Mouse (Mus musculus) liver, embryonic 16.5 days (tissue): ENCODE results near the gene Wfikkn1. TPM values are rescaled to one million over a fixed set of nuclear protein-coding genes. Genes with fewer than 3 reads are reported as not detected.

Experiments used
- ATAC-seq: fragments of 200-750 bp; cut with Nextera tagmentation; 2 replicates; pipeline ENCODE4 v1.8.0; 2017; ENCODE audit warnings: low read depth, mild to moderate bottlenecking, moderate number of reproducible peaks, moderate library complexity
- H3K27ac ChIP-seq: fragments of 300-500 bp; sonication (generic); 2 replicates; pipeline ENCODE4 v1.5.1; 2014; ENCODE audit warnings: mild to moderate bottlenecking, low read length
- H3K27me3 ChIP-seq: fragments of 300-500 bp; sonication (generic); 2 replicates; pipeline ENCODE4 v1.6.1; 2014; ENCODE audit warnings: low read depth, low read length, mixed read lengths; ENCODE audit not compliant: control insufficient read depth, insufficient read depth
- H3K36me3 ChIP-seq: fragments of 300-500 bp; sonication (generic); 2 replicates; pipeline ENCODE4 v1.6.1; 2014; ENCODE audit warnings: mild to moderate bottlenecking; ENCODE audit not compliant: control insufficient read depth, insufficient read depth
- H3K4me1 ChIP-seq: fragments of 300-500 bp; sonication (generic); 2 replicates; pipeline ENCODE4 v1.6.1; 2014; ENCODE audit warnings: low read depth, low read length, mixed read lengths; ENCODE audit not compliant: control insufficient read depth
- H3K4me2 ChIP-seq: fragments of 300-500 bp; sonication (generic); 2 replicates; pipeline ENCODE4 v1.6.1; 2014; ENCODE audit warnings: low read depth, low read length, mixed read lengths
- H3K4me3 ChIP-seq: fragments of 300-500 bp; sonication (generic); 2 replicates; pipeline ENCODE4 v1.5.1; 2014; ENCODE audit warnings: low read depth, mild to moderate bottlenecking, low read length
- H3K9ac ChIP-seq: fragments of 300-500 bp; sonication (generic); 2 replicates; pipeline ENCODE4 v1.6.1; 2014; ENCODE audit warnings: low read depth, low read length
- H3K9me3 ChIP-seq: fragments of 300-500 bp; sonication (generic); replicated peaks from 2 replicates; pipeline ENCODE4 v1.6.1; 2016; ENCODE audit warnings: low read length; ENCODE audit not compliant: control insufficient read depth
- WGBS: fragments of 180-500 bp; shearing (Covaris S2); extraction: QIAGEN DNeasy Blood & Tissue Kit; methylation state at CpG from one replicate; pipeline ENCODE4 v1.1.7; 2014; ENCODE audit not compliant: insufficient replicate concordance; 5-methylcytosine and 5-hydroxymethylcytosine counted together
- polyA plus RNA-seq: library from polyadenylated mRNA; unstranded; fragments of >200 nt; fragmentation: Nextera tagmentation; extraction: Ambion mirVana; gene quantifications from 2 replicates; pipeline ENCODE4 v1.2.1, GENCODE M21; 2015

The Wfikkn1 gene
- polyA plus RNA-seq, 1 experiment from 2014 or later = 0.30 TPM

DNA sequence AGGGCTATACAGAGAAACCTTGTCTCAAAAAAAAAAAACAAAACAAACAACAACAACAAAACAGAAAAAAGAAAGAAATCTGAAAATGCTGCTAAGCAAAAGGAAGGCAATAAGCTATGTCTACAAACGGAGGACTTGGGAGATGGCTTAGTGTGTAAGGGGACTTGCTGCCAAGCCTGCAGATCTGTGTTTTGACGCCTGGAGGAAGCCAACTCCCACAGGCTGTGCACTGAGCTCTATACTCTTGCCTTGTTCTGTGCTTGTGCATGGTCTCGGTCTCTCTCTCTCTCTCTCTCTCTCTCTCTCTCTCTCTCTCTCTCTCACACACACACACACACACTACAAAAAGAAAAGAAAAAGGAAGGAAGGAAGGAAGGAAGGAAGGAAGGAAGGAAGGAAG lies 8.2 kb upstream of the Wfikkn1 start:
- no peaks in the 10 kb centered on the region for H3K9me3 ChIP-seq
- H3K4me3 ChIP-seq = no peak overlapping the region
- ATAC-seq = no peak
- no peaks in the 10 kb centered on the region for H3K27me3 ChIP-seq
- H3K36me3 ChIP-seq = no peaks in the 10 kb centered on the region; the same call in 1 of the 2 replicates
- H3K4me2 ChIP-seq = no peak overlapping the region
- H3K9ac ChIP-seq = no peak overlapping the region
- H3K4me1 ChIP-seq = peaks cover 4% of the 10 kb centered on the region; the same call in 1 of the 2 replicates
- WGBS = 73% methylated on average over 3 of the region's 3 CpGs
- H3K27ac ChIP-seq = no peak overlapping the region

DNA sequence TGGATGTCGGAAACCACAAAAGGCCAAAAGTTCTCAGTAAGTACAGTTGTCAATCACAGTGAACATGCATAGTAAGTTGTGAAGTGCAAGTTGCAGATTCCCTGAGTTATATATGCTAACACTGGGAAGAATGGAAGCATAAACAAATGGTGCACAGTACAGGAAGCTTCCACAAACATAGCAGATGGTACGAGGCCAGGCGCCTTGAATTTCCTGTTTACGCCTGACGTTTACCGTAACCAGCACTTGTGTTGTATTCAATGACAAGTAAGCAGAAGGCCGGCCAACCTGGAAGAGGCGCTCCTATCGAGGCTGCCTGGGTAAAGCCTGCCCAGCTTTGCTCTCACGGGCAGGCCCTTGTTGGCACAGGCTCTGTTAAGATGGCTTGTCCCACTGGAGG lies 6.8 kb upstream of the Wfikkn1 start:
- Histone ChIP-seq H3K27ac (no peak overlapping the region), H3K9me3 (no peaks in the 10 kb centered on the region), H3K36me3 (peaks cover 5% of the 10 kb centered on the region), H3K4me3 (no peak overlapping the region), H3K9ac (no peak overlapping the region), H3K4me1 (peaks cover 8% of the 10 kb centered on the region), H3K4me2 (no peak overlapping the region), H3K27me3 (no peaks in the 10 kb centered on the region)
- 68% methylated on average over 10 of the region's 10 CpGs for WGBS
- no peak for ATAC-seq

DNA sequence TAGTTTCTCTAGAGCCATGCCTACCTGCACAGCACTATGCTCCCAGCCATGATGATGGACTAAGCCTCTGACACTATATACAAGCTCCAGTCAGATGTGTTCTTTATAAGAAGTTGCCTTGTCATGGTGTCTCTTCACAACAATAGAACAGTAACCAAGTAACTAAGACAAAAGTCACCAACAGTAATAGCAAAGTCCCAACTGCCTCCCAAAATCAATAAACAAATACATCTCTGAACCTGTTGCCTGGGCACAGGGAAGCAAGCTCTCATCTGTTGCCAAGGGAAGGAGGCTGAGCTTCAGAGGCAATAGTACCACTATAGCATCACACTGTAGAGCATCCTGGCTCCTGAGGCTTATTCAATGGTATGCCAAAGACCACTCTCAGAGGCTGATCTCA lies 6.1 kb upstream of the Wfikkn1 start:
- no peak overlapping the region for H3K9ac ChIP-seq
- ATAC-seq = no peak

DNA sequence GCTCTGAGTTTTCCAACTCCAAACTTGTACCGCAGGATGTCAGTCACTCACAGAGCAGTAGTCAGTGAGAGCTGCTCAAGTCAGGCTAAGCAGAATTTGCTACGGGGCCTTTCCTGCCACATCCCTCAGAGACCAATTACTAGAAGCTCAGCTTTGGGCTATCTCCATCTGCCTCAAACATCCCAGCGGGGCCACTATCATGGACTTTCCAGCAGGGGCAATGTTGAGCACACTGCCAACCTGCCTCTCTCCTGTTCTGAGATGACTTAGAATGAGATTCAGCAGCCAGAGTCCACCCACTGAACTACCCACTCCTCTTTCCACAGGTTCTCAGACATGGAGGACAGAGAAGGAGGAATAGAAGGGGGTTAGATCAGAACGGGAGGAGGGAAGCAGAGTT lies 5.0 kb upstream of the Wfikkn1 start:
- Histone ChIP-seq H3K27me3 (no peaks in the 10 kb centered on the region), H3K9me3 (no peaks in the 10 kb centered on the region), H3K4me2 (no peak overlapping the region), H3K4me1 (peaks cover 21% of the 10 kb centered on the region), H3K4me3 (no peak overlapping the region), H3K9ac (no peak overlapping the region), H3K36me3 (peaks cover 5% of the 10 kb centered on the region), H3K27ac (no peak overlapping the region)
- WGBS = 58% methylated on average over 4 of the region's 4 CpGs
- no peak for ATAC-seq

More for the DNA sequence above, 6.1 kb upstream of the Wfikkn1 start:
- Histone ChIP-seq H3K9me3 (no peaks in the 10 kb centered on the region), H3K36me3 (peaks cover 5% of the 10 kb centered on the region), H3K4me2 (no peak overlapping the region), H3K27ac (no peak overlapping the region), H3K4me3 (no peak overlapping the region), H3K27me3 (no peaks in the 10 kb centered on the region), H3K4me1 (peaks cover 15% of the 10 kb centered on the region)

DNA sequence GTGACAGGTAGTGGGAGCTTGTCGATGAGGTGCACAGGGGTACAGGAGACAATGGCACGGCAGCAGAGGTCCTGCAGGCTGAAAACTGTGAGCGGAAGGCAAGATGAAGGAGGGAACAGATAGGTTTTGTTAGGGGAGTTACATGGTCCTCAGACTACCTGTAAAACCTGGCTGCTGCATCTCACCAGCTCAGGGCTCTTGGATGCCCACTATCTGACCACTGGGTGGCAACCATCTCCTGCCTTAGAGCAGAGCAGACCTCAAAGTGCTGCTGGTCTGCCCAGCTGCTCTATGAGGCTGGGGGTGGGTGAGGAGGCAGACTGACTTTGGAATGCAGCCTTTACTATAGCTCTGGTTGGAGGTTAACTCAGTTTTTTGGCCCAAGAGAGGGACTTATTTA lies 3.2 kb upstream of the Wfikkn1 start:
- no peaks in the 10 kb centered on the region for H3K9me3 ChIP-seq
- no peak overlapping the region for H3K27ac ChIP-seq
- no peak overlapping the region for H3K9ac ChIP-seq
- peaks cover 26% of the 10 kb centered on the region for H3K4me1 ChIP-seq
- no peak for ATAC-seq
- WGBS = 86% methylated on average over 3 of the region's 3 CpGs
- H3K36me3 ChIP-seq = peaks cover 5% of the 10 kb centered on the region
- H3K27me3 ChIP-seq = no peaks in the 10 kb centered on the region
- no peak overlapping the region for H3K4me3 ChIP-seq
- no peak overlapping the region for H3K4me2 ChIP-seq

DNA sequence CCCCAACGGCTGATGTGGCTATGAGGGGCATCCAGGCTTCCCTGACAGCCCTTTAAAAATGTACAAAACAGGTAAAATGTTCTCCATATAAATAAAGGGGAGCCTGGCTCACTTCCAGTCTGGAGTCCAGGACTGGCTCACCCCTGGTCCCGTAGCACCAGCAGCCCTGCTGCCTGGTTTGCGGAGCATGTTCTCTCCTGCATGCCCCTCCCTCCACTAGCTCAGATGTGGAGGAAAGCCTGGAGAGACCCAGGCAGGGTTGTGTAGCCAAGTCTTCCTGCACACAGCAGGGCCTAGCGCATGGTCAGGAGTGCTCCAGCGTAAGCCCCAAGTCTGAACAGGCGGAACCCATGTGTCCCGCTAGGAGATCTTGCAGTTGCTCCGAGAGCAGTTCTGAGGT lies 2.6 kb upstream of the Wfikkn1 start:
- no peaks in the 10 kb centered on the region for H3K9me3 ChIP-seq
- H3K9ac ChIP-seq = no peak overlapping the region
- no peak overlapping the region for H3K27ac ChIP-seq
- no peak for ATAC-seq
- H3K36me3 ChIP-seq = peaks cover 5% of the 10 kb centered on the region
- H3K27me3 ChIP-seq = no peaks in the 10 kb centered on the region
- no peak overlapping the region for H3K4me3 ChIP-seq
- peaks cover 26% of the 10 kb centered on the region for H3K4me1 ChIP-seq
- no peak overlapping the region for H3K4me2 ChIP-seq
- 92% methylated on average over 8 of the region's 8 CpGs for WGBS

DNA sequence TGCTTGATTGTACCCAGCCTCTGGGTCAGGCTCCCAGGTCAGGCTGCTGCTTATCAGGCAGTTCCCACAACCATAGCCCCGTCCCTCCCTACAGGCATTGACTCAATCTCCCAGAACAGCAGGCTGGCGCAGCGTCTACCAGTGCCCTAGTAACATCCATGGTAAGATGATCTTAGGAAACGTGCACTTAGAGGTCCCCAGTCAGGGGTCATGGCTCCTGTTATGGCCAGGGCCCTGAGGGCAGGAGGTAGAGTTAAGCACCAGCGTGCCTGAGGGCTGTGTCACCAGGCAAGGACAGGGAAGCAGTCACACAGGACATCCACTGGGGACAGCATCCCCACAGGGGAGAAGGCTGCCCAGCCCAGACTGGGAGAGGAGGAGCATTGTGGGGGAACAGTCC lies 1.6 kb upstream of the Wfikkn1 start:
- H3K9me3 ChIP-seq = no peaks in the 10 kb centered on the region
- H3K9ac ChIP-seq = no peak overlapping the region
- H3K4me1 ChIP-seq = peaks cover 26% of the 10 kb centered on the region
- no peak overlapping the region for H3K4me3 ChIP-seq
- 0 out of 2 replicates have a peak, but pooled peaks have one; percentile 13 for ATAC-seq
- H3K27ac ChIP-seq = no peak overlapping the region
- H3K27me3 ChIP-seq = no peaks in the 10 kb centered on the region
- H3K36me3 ChIP-seq = peaks cover 5% of the 10 kb centered on the region
- WGBS = 35% methylated on average over 5 of the region's 5 CpGs
- H3K4me2 ChIP-seq = no peak overlapping the region

DNA sequence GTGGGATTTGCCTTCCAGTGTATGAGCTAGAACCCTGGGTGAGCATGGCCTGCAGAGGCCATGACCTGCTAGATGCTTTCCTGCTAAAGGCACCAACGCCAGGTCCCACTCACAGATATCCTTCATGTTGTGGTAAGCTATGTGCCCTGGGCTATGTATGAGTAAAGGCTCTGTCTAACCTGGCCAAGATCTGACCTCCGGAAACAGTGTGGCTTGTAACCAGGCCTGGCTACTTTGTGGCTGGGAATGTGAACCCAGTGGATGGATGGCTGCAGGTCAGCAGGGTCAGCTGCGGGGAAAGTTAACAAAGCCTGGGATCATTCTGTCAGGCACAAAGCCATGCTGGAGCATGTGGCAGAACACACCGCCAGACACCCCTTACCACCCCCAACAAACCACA lies 1.0 kb upstream of the Wfikkn1 start:
- WGBS = 62% methylated on average over 4 of the region's 4 CpGs
- H3K9me3 ChIP-seq = no peaks in the 10 kb centered on the region
- peaks cover 5% of the 10 kb centered on the region for H3K36me3 ChIP-seq
- ATAC-seq = no peak
- no peaks in the 10 kb centered on the region for H3K27me3 ChIP-seq
- no peak overlapping the region for H3K27ac ChIP-seq
- H3K4me3 ChIP-seq = no peak overlapping the region
- peaks cover 25% of the 10 kb centered on the region for H3K4me1 ChIP-seq
- H3K4me2 ChIP-seq = no peak overlapping the region
- H3K9ac ChIP-seq = no peak overlapping the region

DNA sequence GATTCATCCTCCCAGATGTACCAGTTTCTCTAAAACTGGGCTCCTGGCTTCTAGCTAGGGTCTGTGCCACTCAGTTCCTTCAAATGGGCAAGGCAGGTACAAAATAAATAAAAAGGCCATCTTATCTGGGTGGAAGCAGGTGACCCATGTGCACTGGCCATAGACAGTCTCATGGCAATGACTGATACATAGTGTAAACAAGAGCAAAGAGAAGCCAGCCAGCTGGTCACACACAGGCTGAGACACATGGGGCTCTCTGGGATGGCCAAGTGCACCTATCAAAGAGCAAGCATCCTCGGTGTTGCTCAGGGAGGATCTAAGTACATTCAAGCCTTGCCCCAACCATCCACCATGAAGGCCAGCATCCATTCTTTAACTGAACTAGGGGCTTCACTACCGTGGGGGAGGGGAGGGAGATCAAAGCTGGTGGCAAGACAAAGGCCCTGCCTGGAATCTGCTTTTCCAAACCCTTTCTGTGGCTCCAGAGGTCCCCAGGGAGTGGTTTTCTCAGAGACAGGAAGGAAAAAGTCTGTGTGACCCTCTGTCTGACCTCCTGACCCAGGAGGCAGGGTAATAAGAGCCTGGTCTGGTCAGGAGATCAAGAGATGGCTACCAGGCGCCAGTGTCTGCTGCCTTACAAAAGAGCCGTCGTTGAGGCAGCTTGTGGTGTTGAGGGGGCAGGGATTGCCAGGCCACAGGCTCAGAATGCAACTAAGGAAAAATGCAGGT lies 419 bp upstream of the Wfikkn1 start:
- H3K36me3 ChIP-seq = peaks cover 5% of the 10 kb centered on the region
- no peak for ATAC-seq
- H3K27ac ChIP-seq = no peak overlapping the region
- peaks cover 30% of the 10 kb centered on the region for H3K4me1 ChIP-seq
- H3K4me3 ChIP-seq = no peak overlapping the region
- H3K9me3 ChIP-seq = no peaks in the 10 kb centered on the region
- H3K27me3 ChIP-seq = no peaks in the 10 kb centered on the region
- H3K9ac ChIP-seq = no peak overlapping the region
- no peak overlapping the region for H3K4me2 ChIP-seq
- WGBS = 36% methylated on average over 5 of the region's 5 CpGs
